Mouse (Mus musculus): ENCODE measurements around the gene Mcpt1. TPM values are rescaled to one million over a fixed set of nuclear protein-coding genes. Genes with fewer than 3 reads are reported as not detected.
"Not testable (repeated sequence)": the region's sequence is repeated elsewhere in the genome, so short reads cannot be mapped to it uniquely, and the experiment has no call there.

Gene Mcpt1
- polyA plus RNA-seq (2017; shearing (Covaris generic)): not detected

DNA sequence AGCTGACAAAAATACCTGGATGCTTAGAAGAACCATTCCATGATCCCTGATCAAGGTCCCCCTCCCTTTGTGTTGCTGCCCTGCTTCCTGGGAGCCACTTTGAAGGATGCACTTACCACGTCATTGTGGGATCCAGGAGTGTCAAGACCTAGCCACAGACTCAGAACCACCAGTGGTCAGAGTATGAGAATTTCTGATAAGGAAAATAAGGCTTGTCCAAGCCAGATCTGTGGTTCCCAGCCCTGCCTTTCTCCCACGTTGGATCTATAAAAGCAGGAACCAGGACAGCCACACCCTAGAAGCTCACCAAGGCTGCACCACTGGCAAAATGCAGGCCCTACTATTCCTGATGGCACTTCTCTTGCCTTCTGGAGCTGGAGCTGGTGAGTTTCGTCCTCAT is at the start of gene Mcpt1:
TSS of gene Mcpt1 (plus strand) at position 301 of the 400 bp plus-strand sequence.
- not testable (repeated sequence) for ATAC-seq

DNA sequence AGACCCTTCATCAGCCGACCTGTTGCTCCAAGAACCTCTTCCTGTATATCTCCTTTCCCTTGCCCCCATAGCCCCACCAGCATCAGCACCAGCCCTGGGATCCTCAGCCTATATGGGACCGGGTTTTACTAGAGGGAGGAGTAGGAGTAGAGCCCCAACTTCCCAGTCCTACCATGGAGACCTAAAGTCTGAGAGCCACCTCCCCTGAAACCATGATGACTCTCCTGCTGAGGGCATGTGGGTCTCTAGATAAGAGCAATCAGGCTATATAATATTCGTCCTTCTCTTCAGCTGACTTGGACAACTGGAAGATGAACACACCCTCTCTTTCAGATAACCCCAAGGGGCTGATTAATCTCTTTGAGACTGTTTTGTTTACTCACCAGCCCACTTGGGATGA is 30.3 kb upstream of the Mcpt1 start:
- not testable (repeated sequence) for ATAC-seq

DNA sequence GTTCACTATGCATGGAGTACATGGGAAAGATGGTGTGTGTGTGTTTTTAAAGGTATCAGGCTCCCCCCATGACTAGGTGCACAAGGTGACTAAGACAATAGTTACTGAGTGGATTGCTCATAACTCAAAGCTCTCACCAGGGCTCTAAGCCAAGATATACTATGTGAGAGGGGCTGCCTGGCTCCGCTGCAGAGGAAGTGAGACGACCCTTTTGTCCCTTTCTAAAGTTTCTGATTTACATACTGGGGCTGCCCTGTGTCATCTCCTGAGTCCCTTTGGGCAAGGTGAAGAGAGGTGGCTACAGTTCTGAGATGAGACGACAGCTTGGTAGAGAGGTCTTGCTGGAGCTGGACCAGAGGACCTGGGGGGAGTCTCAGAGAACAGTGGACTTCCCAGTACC is 4.6 kb upstream of the Mcpt1 start:
- ATAC-seq: no peak

DNA sequence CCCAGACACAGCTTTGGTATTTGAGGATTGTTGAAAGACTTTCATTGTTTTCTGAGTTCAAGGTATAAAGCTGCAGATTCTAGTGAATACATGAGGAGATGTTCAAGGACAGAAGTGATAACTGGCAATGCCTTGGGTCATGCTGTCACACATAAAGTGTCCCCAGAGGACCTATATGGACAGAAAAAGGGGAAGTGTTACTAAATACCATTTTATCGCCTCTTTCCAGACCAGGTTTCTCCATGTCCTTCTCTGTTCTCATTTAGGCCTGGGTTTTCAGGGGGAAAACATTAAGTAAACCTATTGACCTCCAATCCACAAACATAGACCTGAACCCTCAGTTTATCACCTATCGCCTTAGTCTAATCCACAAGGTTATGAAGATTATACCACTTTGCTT is 3.8 kb upstream of the Mcpt1 start:
- ATAC-seq: no peak

DNA sequence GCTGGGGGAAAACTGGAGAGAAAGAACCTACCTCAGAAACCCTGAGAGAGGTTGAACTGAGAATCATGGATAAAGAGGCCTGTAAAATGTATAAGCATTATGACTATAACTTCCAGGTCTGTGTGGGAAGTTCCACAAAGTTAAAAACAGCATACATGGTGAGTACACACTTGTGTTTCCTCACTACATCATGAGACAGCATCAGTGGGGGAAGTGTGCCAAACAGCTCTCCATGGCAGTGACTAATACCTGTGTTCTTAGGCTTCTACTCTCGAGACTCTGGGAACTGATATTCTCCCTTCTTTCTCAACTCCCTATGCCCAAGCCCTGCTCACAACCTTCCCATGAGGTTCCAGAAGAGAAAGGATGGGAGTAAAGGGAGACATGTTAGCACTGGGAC is 1.7 kb downstream of the Mcpt1 start:
- ATAC-seq: no peak

DNA sequence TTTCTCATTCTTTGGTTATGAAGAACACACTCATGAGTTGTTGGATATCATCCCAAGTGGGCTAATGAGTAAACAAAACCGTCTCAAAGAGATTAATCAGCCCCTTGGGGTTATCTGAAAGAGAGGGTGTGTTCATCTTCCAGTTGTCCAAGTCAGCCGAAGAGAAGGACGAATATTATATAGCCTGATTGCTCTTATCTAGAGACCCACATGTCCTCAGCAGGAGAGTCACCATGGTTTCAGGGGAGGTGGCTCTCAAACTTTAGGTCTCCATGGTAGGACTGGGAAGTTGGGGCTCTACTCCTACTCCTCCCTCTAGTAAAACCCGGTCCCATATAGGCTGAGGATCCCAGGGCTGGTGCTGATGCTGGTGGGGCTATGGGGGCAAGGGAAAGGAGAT is 3.5 kb downstream of the Mcpt1 start:
- not testable (repeated sequence) for ATAC-seq

DNA sequence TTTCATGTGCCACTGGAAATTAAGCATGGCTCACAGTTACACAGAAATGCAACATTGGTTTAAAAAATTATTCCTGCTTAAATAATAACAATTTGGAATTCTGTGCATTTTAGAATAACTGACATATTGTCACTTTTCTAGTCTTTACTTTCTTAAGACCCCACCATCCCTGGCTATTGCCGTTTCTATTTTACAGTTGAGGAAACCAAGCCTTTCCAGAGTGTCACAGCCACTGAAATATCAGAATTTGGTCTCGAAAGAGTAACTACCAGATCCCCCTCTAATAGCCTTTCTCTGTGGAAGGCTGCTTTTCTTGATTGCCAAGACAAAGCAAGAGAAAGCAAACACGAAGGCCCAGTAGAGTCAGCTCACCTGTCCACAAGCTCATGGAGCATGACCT is 12.6 kb downstream of the Mcpt1 start, which contains the start of gene Mcpt9:
TSS of gene Mcpt9 (minus strand) at position 101 of the 400 bp plus-strand sequence.
- ATAC-seq: not testable (repeated sequence)

DNA sequence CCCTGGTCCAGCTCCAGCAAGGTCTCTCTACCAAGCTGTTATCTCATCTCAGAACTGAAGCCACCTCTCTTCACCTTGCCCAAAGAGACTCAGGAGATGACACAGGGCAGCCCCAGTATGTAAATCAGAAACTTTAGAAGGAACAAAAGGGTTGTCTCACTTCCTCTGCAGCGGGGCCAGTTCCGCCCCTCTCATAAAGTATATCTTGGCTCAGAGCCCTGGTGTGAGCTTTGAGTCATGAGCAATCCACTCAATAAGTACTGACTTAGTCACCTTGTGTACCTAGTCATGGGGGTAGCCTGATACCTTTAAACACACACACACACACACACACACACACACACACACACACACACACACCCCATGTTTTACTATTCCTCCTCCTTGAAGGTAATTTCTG is 16.7 kb downstream of the Mcpt1 start:
- ATAC-seq: no peak

DNA sequence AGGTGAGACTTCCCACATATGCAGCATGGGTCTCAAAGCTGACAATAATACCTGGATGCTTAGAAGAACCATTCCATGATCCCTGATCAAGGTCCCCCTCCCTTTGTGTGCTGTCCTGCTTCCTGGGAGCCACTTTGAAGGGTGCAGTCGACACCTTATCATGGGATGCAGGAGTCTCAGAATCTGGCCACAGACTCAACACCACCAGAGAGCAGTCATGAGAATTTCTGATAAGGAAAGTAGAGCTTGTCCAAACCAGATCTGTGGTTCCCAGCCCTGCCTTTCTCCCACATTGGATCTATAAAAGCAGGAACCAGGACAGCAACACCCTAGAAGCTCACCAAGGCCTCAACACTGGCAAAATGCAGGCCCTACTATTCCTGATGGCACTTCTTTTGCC is 24.0 kb downstream of the Mcpt1 start, which contains the start of gene Mcpt2:
TSS of gene Mcpt2 (plus strand) at position 250 of the 400 bp plus-strand sequence.
- ATAC-seq: not testable (repeated sequence)

DNA sequence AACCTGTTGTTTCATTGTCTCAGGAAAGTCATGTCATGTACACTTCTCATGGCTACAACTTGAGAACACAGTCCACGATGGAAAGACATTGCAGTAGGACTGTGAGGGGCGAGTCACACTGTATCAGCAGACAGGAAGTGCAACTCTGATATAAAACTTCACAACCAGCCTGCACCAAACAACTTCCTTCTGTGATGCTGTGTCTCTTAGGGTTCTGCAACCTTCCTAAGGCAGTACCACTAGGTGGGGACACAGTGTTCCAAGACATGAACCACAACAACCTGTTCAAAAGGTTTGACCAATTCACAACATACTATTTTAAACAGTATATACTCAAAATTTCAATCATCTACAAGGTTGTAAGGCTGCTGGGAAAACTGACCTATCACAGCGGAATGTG is 37.6 kb downstream of the Mcpt1 start:
- no peak for ATAC-seq

DNA sequence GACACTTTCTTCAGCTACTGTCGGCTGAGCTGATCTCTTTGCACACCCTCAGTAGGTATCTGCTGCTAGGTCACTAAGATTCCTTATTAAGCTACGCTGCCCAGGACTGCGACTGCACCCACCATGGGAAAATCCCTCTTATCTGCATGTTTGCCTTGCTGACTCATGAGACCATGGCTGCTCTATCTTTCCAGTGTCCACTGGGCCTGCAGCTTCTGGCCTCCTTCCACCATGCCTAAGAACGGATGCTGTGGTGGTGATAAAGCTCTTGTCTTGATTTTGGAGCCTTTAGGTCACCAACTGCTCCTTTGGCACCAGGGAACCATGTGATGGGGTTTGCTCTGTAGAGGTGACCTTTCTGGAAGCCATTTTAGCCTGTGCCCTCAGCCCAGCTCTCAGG is 40.0 kb downstream of the Mcpt1 start:
- no peak for ATAC-seq

DNA sequence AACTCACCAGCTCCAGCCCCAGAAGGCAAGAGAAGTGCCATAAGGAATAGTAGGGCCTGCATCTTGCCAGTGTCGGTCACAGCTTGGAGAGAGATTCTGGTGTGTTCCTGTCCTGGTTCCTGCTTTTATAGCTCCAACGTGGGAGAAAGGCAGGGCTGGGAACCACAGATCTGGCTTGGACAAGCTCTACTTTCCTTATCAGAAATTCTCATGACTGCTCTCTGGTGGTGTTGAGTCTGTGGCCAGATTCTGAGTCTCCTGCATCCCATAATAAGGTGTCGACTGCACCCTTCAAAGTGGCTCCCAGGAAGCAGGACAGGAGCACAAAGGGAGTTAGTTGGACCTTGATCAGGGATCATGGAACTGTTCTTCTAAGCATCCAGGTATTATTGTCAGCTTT is 44.4 kb downstream of the Mcpt1 start, which contains the start of gene Mcpt4:
TSS of gene Mcpt4 (minus strand) at position 101 of the 400 bp plus-strand sequence.
- not testable (repeated sequence) for ATAC-seq

Other genes with a start within 250 kb of the Mcpt1 start
- gene Adcy4, start 233.9 kb upstream of the Mcpt1 start, polyA plus RNA-seq (2017; shearing (Covaris generic)): under 1 TPM in 1 of 3 experiments, not detected in 2; 0.29 TPM
- gene Ripk3, start 229.1 kb upstream of the Mcpt1 start, polyA plus RNA-seq (2017; shearing (Covaris generic)): 10 to 100 TPM; 71.9 to 99.8 (median 84.8) TPM
- gene Nfatc4, start 194.8 kb upstream of the Mcpt1 start, polyA plus RNA-seq (2017; shearing (Covaris generic)): not detected
- under 1 TPM in 1 of 3 experiments, not detected in 2; 0.04 TPM for gene Nynrin, start 164.0 kb upstream of the Mcpt1 start, polyA plus RNA-seq (2017; shearing (Covaris generic))
- under 1 TPM in 1 of 3 experiments, not detected in 2; 0.11 TPM for gene Cbln3, start 133.6 kb upstream of the Mcpt1 start, polyA plus RNA-seq (2017; shearing (Covaris generic))
- 10 to 100 TPM; 10.5 to 13.1 (median 12.8) TPM for gene Khnyn, start 133.0 kb upstream of the Mcpt1 start, polyA plus RNA-seq (2017; shearing (Covaris generic))
- gene Sdr39u1, start 117.7 kb upstream of the Mcpt1 start, polyA plus RNA-seq (2017; shearing (Covaris generic)): 100 to 1,000 TPM in 1 of 3 experiments, 10 to 100 TPM in 2; 76.4 to 107 (median 93.3) TPM
- gene Cma1, start 73.3 kb upstream of the Mcpt1 start, polyA plus RNA-seq (2017; shearing (Covaris generic)): not detected
- gene Cma2, start 67.0 kb upstream of the Mcpt1 start, polyA plus RNA-seq (2017; shearing (Covaris generic)): not detected
- not detected for gene Mcpt9, start 12.5 kb downstream of the Mcpt1 start, polyA plus RNA-seq (2017; shearing (Covaris generic))
- gene Mcpt2, start 24.1 kb downstream of the Mcpt1 start, polyA plus RNA-seq (2017; shearing (Covaris generic)): not detected
- not detected for gene Mcpt4, start 44.3 kb downstream of the Mcpt1 start, polyA plus RNA-seq (2017; shearing (Covaris generic))
- gene Mcpt8, start 67.3 kb downstream of the Mcpt1 start, polyA plus RNA-seq (2017; shearing (Covaris generic)): not detected
- gene Ctsg, start 84.6 kb downstream of the Mcpt1 start, polyA plus RNA-seq (2017; shearing (Covaris generic)): not detected
- not detected for gene Gzme, start 102.7 kb downstream of the Mcpt1 start, polyA plus RNA-seq (2017; shearing (Covaris generic))
- gene Gzmd, start 114.6 kb downstream of the Mcpt1 start, polyA plus RNA-seq (2017; shearing (Covaris generic)): not detected
- gene Gzmg, start 141.6 kb downstream of the Mcpt1 start, polyA plus RNA-seq (2017; shearing (Covaris generic)): not detected
- not detected for gene Gzmn, start 156.6 kb downstream of the Mcpt1 start, polyA plus RNA-seq (2017; shearing (Covaris generic))
- gene Gzmf, start 193.4 kb downstream of the Mcpt1 start, polyA plus RNA-seq (2017; shearing (Covaris generic)): not detected
- 1 to 10 TPM; 3.0 to 5.8 (median 4.6) TPM for gene Gzmc, start 216.7 kb downstream of the Mcpt1 start, polyA plus RNA-seq (2017; shearing (Covaris generic))
- gene Gzmb, start 244.3 kb downstream of the Mcpt1 start, polyA plus RNA-seq (2017; shearing (Covaris generic)): 100 to 1,000 TPM in 1 of 3 experiments, 10 to 100 TPM in 2; 13.5 to 296 (median 19.9) TPM